Mouse (Mus musculus) erythroblast, adult 5-6 weeks (primary cell): ENCODE results near the gene Adamts18. TPM values are rescaled to one million over a fixed set of nuclear protein-coding genes. Genes with fewer than 3 reads are reported as not detected.
"Not testable (repeated sequence)": the region's sequence is repeated elsewhere in the genome, so short reads cannot be mapped to it uniquely, and the experiment has no call there.

Experiments used
- ATAC-seq: replicated peaks from 2 replicates; pipeline ENCODE4 v1.8.0; 2016; ENCODE audit warnings: moderate number of reproducible peaks, mild to moderate bottlenecking, moderate TSS enrichment, inconsistent platforms; ENCODE audit not compliant: poor library complexity, low FRiP score, severe bottlenecking
- total RNA-seq, 2 experiments: library from RNA; stranded (forward) in 1 of 2; stranded (reverse) in 1 of 2; fragments of 150-400 nt in 1 of 2; fragments of 200-764, 138-1000 nt in 1 of 2; gene quantifications; 2 replicates each; pipeline versions ENCODE4 v1.2.3 to v1.2.4; 2015 to 2017; ENCODE audit warnings: low replicate concordance in 2 of 2

Adamts18 gene
- total RNA-seq, 2 experiments from 2014 or later: not detected

DNA sequence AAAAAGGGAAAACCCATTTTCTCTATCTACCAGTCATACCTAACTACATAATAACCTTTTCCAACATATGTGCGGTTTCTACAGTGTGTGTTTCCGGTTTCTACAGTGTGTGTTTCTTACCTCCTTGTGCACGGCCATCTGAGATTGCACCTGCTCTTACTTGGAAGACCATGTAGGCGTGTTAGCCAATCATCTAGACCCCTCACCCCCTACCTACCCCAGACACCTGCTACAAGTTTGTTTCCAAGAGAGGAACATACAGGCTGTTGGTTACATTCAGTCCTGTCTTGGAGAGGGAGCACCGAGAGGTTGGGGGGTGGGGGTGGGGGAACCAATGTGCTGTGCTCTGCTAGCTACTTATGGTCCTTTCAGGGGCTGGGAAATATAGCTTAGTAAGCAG is 1.9 kb downstream of the Adamts18 start:
- ATAC-seq: no peak

DNA sequence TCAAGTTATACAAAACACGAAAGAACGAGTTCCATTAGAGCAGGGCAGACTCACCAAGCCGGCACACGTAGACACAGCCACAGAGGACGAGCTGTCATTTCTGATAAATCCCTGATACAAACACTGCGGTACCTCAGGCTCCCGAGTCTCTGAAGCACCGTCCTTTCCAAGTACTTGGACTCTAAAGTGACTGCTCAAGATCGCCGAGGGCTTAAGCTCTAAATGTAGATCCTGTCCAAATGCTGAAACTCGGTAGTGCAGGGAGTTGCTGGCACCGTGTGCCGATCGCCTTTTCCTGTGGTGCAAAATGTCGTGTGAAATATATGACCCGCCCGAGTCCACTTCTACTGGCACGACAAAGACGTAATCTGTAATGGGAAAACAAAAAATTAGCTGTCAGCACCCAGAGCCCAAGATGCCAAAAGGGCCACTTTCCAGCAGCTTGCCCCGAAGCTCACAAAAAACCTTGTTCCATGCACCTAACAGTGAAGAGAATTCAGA is 3.7 kb downstream of the Adamts18 start:
- ATAC-seq: no peak

- ATAC-seq: no peak
Observed at GRCm38 (mm10) chr8:113838211-113838610, 10.3 kb downstream of the Adamts18 start.

DNA sequence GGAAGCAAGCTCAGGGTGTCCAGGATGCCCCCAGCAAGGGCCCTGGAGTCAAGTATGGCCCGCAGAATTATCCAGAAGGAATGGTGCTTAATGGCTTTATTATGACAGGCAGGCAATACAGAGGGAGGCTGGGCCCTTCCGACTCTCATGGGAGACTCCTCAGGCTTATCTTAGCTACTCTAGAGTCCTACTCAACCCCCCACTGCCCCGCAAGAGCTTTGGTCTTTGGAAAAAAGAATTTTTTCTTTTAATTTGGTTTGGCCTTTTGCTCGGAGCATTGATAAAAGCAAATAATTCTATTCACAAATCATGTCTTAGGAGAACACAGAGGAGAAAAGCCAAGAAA is 11.0 kb downstream of the Adamts18 start:
- ATAC-seq: no peak

- no peak for ATAC-seq
Observed at GRCm38 (mm10) chr8:113836892-113837569, 11.5 kb downstream of the Adamts18 start.

- no peak for ATAC-seq
Observed at GRCm38 (mm10) chr8:113833644-113834043, 14.9 kb downstream of the Adamts18 start.

DNA sequence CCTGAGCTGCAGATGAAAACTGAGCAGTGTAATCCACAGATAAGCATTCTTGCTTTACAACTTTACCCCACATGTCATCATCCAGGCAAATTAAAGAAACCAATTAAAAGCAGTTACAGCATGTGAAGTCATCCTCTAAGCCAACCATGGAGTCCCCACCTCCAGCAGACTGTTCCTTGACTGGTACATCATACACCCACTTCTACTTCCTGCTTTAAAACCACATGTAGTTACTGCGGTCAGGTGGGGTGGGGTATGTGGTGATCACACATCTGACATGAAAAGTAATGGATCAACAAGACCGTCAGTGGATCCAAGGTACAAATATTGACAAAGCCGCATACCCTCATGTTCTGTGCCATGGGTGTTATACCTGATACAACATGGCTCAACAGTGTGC is 21.3 kb downstream of the Adamts18 start:
- no peak for ATAC-seq

DNA sequence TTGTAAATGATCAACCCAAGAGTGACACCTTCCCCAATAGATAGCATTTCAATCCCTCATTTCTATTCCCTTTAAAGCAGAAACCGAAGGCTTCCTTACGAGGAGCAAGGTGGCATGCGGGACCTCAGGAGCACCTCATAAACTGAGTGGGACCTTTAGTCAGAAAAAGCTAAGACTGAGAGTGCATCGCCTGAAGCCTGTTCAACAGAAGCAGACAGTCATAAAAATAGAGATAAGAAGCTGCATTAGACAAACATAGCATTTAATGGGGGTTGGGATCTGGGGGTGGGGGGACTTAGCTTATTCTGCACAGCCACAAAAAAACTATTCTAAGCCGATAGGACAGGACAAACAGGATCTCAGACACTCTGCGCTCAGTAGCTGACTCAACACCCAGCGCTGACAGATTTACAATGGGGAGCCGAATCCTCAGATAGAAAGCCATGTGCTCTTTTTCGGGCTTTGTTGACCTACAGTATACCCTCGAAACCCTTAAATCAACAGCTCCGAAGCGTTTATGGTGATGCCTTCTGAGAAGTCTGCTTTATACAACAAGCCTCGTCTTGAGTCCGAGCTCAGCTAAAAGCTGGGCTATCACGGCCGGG is 27.5 kb downstream of the Adamts18 start:
- ATAC-seq: no peak

GRCm38 (mm10) chr8:113813966-113814365 is 34.6 kb downstream of the Adamts18 start:
- no peak for ATAC-seq

GRCm38 (mm10) chr8:113811521-113811920 is 37.0 kb downstream of the Adamts18 start:
- ATAC-seq: no peak

- ATAC-seq: no peak
Observed at GRCm38 (mm10) chr8:113809929-113810328, 38.6 kb downstream of the Adamts18 start.

DNA sequence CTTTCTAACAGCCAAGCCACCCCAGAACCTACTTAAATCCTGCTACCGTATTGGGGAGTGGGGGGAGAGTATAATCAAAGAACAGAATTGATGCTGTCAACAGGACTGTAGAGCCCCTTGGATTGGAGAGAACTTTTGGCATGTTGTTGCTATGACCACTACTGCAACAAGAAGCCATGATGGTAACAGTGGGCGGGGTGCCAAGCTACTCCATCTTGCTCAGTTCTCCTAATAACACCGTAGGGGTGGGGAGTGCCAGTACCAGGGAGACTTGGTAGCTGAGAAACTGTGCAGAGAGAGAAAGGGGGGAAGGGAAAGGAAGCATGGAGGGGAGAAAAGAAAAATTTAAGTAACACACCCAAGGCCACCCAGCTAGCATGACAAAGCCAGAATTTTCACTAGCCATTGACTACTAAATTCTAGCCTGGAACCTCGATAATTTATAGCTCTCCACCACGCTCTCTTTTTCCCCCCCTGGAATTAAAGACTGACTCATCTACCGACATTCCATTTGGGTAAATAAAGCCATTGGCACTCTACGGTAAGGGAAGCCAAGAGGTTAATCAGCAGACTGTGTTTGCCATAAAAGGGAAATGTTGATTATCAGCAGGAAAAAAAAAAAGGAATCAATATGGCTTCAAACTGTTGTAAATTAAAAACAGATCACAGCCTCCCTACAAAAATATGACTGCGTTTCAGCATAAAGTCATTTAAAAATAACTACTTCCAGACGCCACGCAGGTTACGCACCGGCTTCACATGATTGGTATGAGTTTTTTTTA is 44.5 kb downstream of the Adamts18 start:
- ATAC-seq: no peak

DNA sequence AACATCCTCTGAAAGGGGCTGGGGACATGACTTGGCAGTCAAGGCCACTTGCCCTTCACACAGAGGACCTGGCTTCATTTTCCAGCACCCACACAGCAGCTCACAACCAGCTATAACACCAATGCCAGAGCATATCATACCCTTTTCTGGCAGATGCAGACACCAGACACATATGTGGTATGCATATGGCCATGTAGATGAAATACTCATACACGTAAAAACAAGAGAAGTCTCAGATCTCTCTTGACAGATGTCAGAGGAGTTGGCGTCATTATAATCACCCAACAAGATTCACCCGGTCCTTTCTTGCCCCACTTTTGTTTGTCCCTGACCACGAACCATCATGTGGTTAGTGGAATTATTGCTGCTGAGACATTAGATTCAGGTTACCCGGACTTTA is 47.0 kb downstream of the Adamts18 start:
- ATAC-seq: no peak

- not testable (repeated sequence) for ATAC-seq
Observed at GRCm38 (mm10) chr8:113800556-113800955, 48.0 kb downstream of the Adamts18 start.

GRCm38 (mm10) chr8:113799550-113799949 is 49.0 kb downstream of the Adamts18 start:
- no peak for ATAC-seq

- no peak for ATAC-seq
Observed at GRCm38 (mm10) chr8:113791856-113792255, 56.7 kb downstream of the Adamts18 start.

GRCm38 (mm10) chr8:113791061-113791460 is 57.5 kb downstream of the Adamts18 start:
- ATAC-seq: no peak

DNA sequence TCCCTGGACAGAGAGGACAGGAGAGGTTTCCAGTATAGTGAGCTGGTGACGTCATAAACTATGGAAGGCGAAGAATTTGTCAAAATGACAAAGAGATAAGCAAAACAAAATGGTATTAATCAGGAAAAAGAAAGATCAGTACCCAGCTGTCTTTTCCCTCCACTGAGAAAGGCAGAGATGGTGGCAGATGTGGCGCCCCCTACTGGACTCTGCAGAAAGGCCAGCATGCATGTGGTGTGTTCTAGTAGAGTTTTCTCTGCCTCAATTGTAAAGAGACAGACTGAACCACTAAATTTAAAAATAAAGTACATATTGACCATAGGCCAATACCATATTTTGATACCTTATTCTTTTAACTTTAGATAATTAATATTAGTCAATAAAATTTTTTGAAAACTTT is 64.8 kb downstream of the Adamts18 start:
- no peak for ATAC-seq

DNA sequence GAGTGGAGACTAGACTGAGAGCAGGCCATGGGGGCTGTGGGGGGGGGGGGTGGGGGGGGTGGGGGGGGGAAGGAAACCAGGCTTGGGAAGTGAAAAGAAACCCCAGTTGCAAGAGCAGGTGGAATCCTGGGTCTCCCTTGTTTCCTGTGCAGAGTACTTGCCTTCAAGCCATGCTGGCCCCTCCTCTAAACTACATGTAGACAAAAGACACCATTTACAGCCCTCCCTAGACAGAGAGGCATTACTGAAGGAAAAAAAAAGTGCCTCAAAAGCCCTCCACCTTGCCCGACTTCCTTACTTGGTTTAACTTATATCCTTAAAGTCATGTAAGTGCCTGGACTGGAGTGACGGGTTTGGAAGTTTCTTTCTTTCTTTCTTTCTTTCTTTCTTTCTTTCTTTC is 67.0 kb downstream of the Adamts18 start:
- ATAC-seq: no peak

- ATAC-seq: no peak
Observed at GRCm38 (mm10) chr8:113775361-113775760, 73.2 kb downstream of the Adamts18 start.

GRCm38 (mm10) chr8:113768861-113769410 is 79.6 kb downstream of the Adamts18 start:
- ATAC-seq: no peak
